Mouse (Mus musculus) stomach, embryonic 15.5 days (tissue): Measurements from ENCODE around the gene Soga3. TPM values are rescaled to one million over a fixed set of nuclear protein-coding genes. Genes with fewer than 3 reads are reported as not detected.
A peak's percentile ranks its signal among the peaks of the same experiment; 100 is the strongest.

Source experiments
- ATAC-seq: fragments of 200-750 bp; cut with Nextera tagmentation; 2 replicates; pipeline ENCODE4 v1.8.0; 2017; ENCODE audit warnings: low read depth, moderate number of reproducible peaks, moderate TSS enrichment; ENCODE audit not compliant: insufficient read depth, low FRiP score
- H3K27ac ChIP-seq: fragments of 300-500 bp; sonication (generic); 2 replicates; pipeline ENCODE4 v1.5.1; 2015; ENCODE audit warnings: mild to moderate bottlenecking, inconsistent platforms
- H3K27me3 ChIP-seq: fragments of 300-500 bp; sonication (generic); replicated peaks from 2 replicates; pipeline ENCODE4 v1.6.1; 2015; ENCODE audit warnings: inconsistent platforms
- H3K36me3 ChIP-seq: fragments of 300-500 bp; sonication (generic); 2 replicates; pipeline ENCODE4 v1.6.1; 2015; ENCODE audit warnings: inconsistent platforms
- H3K4me1 ChIP-seq: fragments of 300-500 bp; sonication (generic); 2 replicates; pipeline ENCODE4 v1.6.1; 2015; ENCODE audit warnings: inconsistent platforms
- H3K4me2 ChIP-seq: fragments of 300-500 bp; sonication (generic); 2 replicates; pipeline ENCODE4 v1.6.1; 2015; ENCODE audit warnings: mild to moderate bottlenecking, inconsistent platforms
- H3K4me3 ChIP-seq: fragments of 300-500 bp; sonication (generic); replicated peaks from 2 replicates; pipeline ENCODE4 v1.5.1; 2015; ENCODE audit warnings: inconsistent platforms
- H3K9ac ChIP-seq: fragments of 300-500 bp; sonication (generic); 2 replicates; pipeline ENCODE4 v1.6.1; 2015; ENCODE audit warnings: inconsistent platforms
- H3K9me3 ChIP-seq: fragments of 300-500 bp; sonication (generic); 2 replicates; pipeline ENCODE4 v1.6.1; 2016; ENCODE audit warnings: inconsistent platforms
- WGBS: fragments of 180-500 bp; shearing (Covaris S2); methylation state at CpG from one replicate; pipeline ENCODE4 v1.1.7; 2015; 5-methylcytosine and 5-hydroxymethylcytosine counted together
- polyA plus RNA-seq: library from polyadenylated mRNA; unstranded; fragments of >200 nt; fragmentation: Nextera tagmentation; extraction: Ambion mirVana; gene quantifications from 2 replicates; pipeline ENCODE4 v1.2.1, GENCODE M21; 2015

Soga3 gene
- polyA plus RNA-seq, 1 experiment from 2014 or later, result 3.2 TPM

GRCm38 (mm10) chr10:29175656-29176055 lies 32.0 kb downstream of the Soga3 start:
- no peaks in the 10 kb centered on the region for H3K4me1 ChIP-seq
- WGBS, result 76% methylated on average over 3 of the region's 3 CpGs
- no peaks in the 10 kb centered on the region for H3K36me3 ChIP-seq
- H3K9ac ChIP-seq, result no peak overlapping the region
- no peaks in the 10 kb centered on the region for H3K9me3 ChIP-seq
- H3K27me3 ChIP-seq, result no peaks in the 10 kb centered on the region
- H3K4me3 ChIP-seq, result no peak overlapping the region
- no peak overlapping the region for H3K27ac ChIP-seq
- no peak overlapping the region for H3K4me2 ChIP-seq
- ATAC-seq, result no peak

- whole genome bisulfite sequencing, result 81% methylated on average over 4 of the region's 4 CpGs
- no peak for ATAC-seq
- Histone ChIP-seq H3K4me2 (no peak overlapping the region), H3K9ac (no peak overlapping the region), H3K36me3 (no peaks in the 10 kb centered on the region), H3K27ac (no peak overlapping the region), H3K4me1 (no peaks in the 10 kb centered on the region), H3K9me3 (no peaks in the 10 kb centered on the region), H3K4me3 (no peak overlapping the region), H3K27me3 (no peaks in the 10 kb centered on the region)
Observed at GRCm38 (mm10) chr10:29176881-29177280, 33.2 kb downstream of the Soga3 start.

- Histone ChIP-seq H3K9me3 (no peaks in the 10 kb centered on the region), H3K4me1 (no peaks in the 10 kb centered on the region), H3K4me2 (no peak overlapping the region), H3K9ac (no peak overlapping the region), H3K4me3 (no peak overlapping the region), H3K27ac (no peak overlapping the region), H3K36me3 (no peaks in the 10 kb centered on the region), H3K27me3 (no peaks in the 10 kb centered on the region)
- 34% methylated on average over 2 of the region's 2 CpGs for WGBS
- ATAC-seq, result no peak
Observed at GRCm38 (mm10) chr10:29178003-29178402, 34.4 kb downstream of the Soga3 start.

GRCm38 (mm10) chr10:29180210-29180609 lies 36.6 kb downstream of the Soga3 start:
- H3K27ac ChIP-seq, result no peak overlapping the region
- H3K27me3 ChIP-seq, result no peaks in the 10 kb centered on the region
- no peaks in the 10 kb centered on the region for H3K36me3 ChIP-seq
- no peak overlapping the region for H3K4me2 ChIP-seq
- no peaks in the 10 kb centered on the region for H3K4me1 ChIP-seq
- H3K9ac ChIP-seq, result no peak overlapping the region
- H3K4me3 ChIP-seq, result no peak overlapping the region
- 87% methylated on average over 3 of the region's 3 CpGs for WGBS
- no peaks in the 10 kb centered on the region for H3K9me3 ChIP-seq
- no peak for ATAC-seq

GRCm38 (mm10) chr10:29181046-29181445 lies 37.4 kb downstream of the Soga3 start:
- H3K27ac ChIP-seq, result no peak overlapping the region
- H3K9ac ChIP-seq, result no peak overlapping the region
- no peak for ATAC-seq
- no peaks in the 10 kb centered on the region for H3K4me1 ChIP-seq
- H3K36me3 ChIP-seq, result no peaks in the 10 kb centered on the region
- 81% methylated on average over 2 of the region's 2 CpGs for WGBS
- no peak overlapping the region for H3K4me2 ChIP-seq
- no peaks in the 10 kb centered on the region for H3K27me3 ChIP-seq
- no peaks in the 10 kb centered on the region for H3K9me3 ChIP-seq
- H3K4me3 ChIP-seq, result no peak overlapping the region

- Histone ChIP-seq H3K36me3 (no peaks in the 10 kb centered on the region), H3K9ac (no peak overlapping the region), H3K9me3 (no peaks in the 10 kb centered on the region), H3K4me2 (no peak overlapping the region), H3K4me1 (no peaks in the 10 kb centered on the region), H3K27ac (no peak overlapping the region), H3K4me3 (no peak overlapping the region), H3K27me3 (no peaks in the 10 kb centered on the region)
- ATAC-seq, result no peak
Observed at GRCm38 (mm10) chr10:29193769-29194168, 50.1 kb downstream of the Soga3 start.

- H3K27me3 ChIP-seq, result no peaks in the 10 kb centered on the region
- no peak for ATAC-seq
- H3K9ac ChIP-seq, result no peak overlapping the region
- H3K4me3 ChIP-seq, result no peak overlapping the region
- no peaks in the 10 kb centered on the region for H3K9me3 ChIP-seq
- no peaks in the 10 kb centered on the region for H3K36me3 ChIP-seq
- no peaks in the 10 kb centered on the region for H3K4me1 ChIP-seq
- H3K27ac ChIP-seq, result no peak overlapping the region
- WGBS, result 97% methylated on average over 33 of the region's 33 CpGs
- no peak overlapping the region for H3K4me2 ChIP-seq
Observed at GRCm38 (mm10) chr10:29196811-29197210, 53.2 kb downstream of the Soga3 start.

GRCm38 (mm10) chr10:29198642-29199041 lies 55.0 kb downstream of the Soga3 start, which contains the start of gene Gm49353:
Gene Gm49353, plus strand, starts transcription at chr10:29198954.
- Histone ChIP-seq H3K4me1 (no peaks in the 10 kb centered on the region), H3K9ac (no peak within 1 kb of the TSS), H3K4me2 (no peak within 1 kb of the TSS), H3K9me3 (no peaks in the 10 kb centered on the region), H3K27ac (no peak within 1 kb of the TSS), H3K36me3 (no peaks in the 10 kb centered on the region), H3K27me3 (no peaks in the 10 kb centered on the region), H3K4me3 (no peak within 1 kb of the TSS)
- ATAC-seq, result no peak
- 81% methylated on average over 7 of the region's 7 CpGs for WGBS

- no peaks in the 10 kb centered on the region for H3K27me3 ChIP-seq
- no peak overlapping the region for H3K4me2 ChIP-seq
- no peaks in the 10 kb centered on the region for H3K36me3 ChIP-seq
- ATAC-seq, result no peak
- no peaks in the 10 kb centered on the region for H3K4me1 ChIP-seq
- no peak overlapping the region for H3K27ac ChIP-seq
- no peak overlapping the region for H3K4me3 ChIP-seq
- H3K9ac ChIP-seq, result no peak overlapping the region
- 70% methylated on average over 3 of the region's 3 CpGs for WGBS
- no peaks in the 10 kb centered on the region for H3K9me3 ChIP-seq
Observed at GRCm38 (mm10) chr10:29199835-29200234, 56.2 kb downstream of the Soga3 start.

- Histone ChIP-seq H3K9me3 (no peaks in the 10 kb centered on the region), H3K36me3 (no peaks in the 10 kb centered on the region), H3K27ac (no peak overlapping the region), H3K4me3 (no peak overlapping the region), H3K4me1 (no peaks in the 10 kb centered on the region), H3K4me2 (no peak overlapping the region), H3K27me3 (no peaks in the 10 kb centered on the region), H3K9ac (no peak overlapping the region)
- ATAC-seq, result no peak
- WGBS, result 83% methylated on average over 1 of the region's 1 CpGs
Observed at GRCm38 (mm10) chr10:29200609-29201008, 57.0 kb downstream of the Soga3 start.

GRCm38 (mm10) chr10:29206730-29207129 lies 63.1 kb downstream of the Soga3 start:
- H3K27ac ChIP-seq, result no peak overlapping the region
- H3K4me2 ChIP-seq, result no peak overlapping the region
- H3K4me3 ChIP-seq, result no peak overlapping the region
- no peaks in the 10 kb centered on the region for H3K9me3 ChIP-seq
- no peaks in the 10 kb centered on the region for H3K36me3 ChIP-seq
- ATAC-seq, result no peak
- no peak overlapping the region for H3K9ac ChIP-seq
- no peaks in the 10 kb centered on the region for H3K27me3 ChIP-seq
- no peaks in the 10 kb centered on the region for H3K4me1 ChIP-seq

GRCm38 (mm10) chr10:29208735-29209134 lies 65.1 kb downstream of the Soga3 start:
- ATAC-seq, result no peak
- WGBS, result 55% methylated on average over 3 of the region's 3 CpGs
- H3K9ac ChIP-seq, result no peak overlapping the region
- no peaks in the 10 kb centered on the region for H3K36me3 ChIP-seq
- no peaks in the 10 kb centered on the region for H3K4me1 ChIP-seq
- H3K27me3 ChIP-seq, result no peaks in the 10 kb centered on the region
- H3K9me3 ChIP-seq, result no peaks in the 10 kb centered on the region
- H3K4me3 ChIP-seq, result no peak overlapping the region
- H3K4me2 ChIP-seq, result no peak overlapping the region
- no peak overlapping the region for H3K27ac ChIP-seq

GRCm38 (mm10) chr10:29211453-29211852 lies 67.8 kb downstream of the Soga3 start, which contains the start of gene 9330159F19Rik:
Gene 9330159F19Rik, plus strand, starts transcription at chr10:29211606.
- Histone ChIP-seq H3K36me3 (no peaks in the 10 kb centered on the region), H3K9ac (no peak within 1 kb of the TSS), H3K27me3 (no peaks in the 10 kb centered on the region), H3K27ac (0 out of 2 replicates have a peak within 1 kb of the TSS, but pooled peaks have one; percentile 35), H3K4me2 (no peak within 1 kb of the TSS), H3K4me1 (no peaks in the 10 kb centered on the region), H3K4me3 (no peak within 1 kb of the TSS), H3K9me3 (no peaks in the 10 kb centered on the region)
- WGBS, result 6% methylated on average over 4 of the region's 4 CpGs
- peak; percentile 75; the same call in 1 of the 2 replicates for ATAC-seq
